Mouse (Mus musculus) v-Abl transformed pro-B cells (cell line): ENCODE measurements at regions not wholly inside any gene's neighbourhood (a gene's known extent, or its start where the extent isn't known, plus 50 kb on each side); places are given as distances from the start of the nearest gene placed in this dataset.

ENCODE experiments used
- in situ Hi-C, 2 experiments: fragments of 400-800 bp; cut with MboI; formaldehyde crosslinking; loops; one replicate each; pipeline ENCODE4 v1.15.1; 2025; ENCODE audit not compliant: unreplicated experiment in 2 of 2

DNA sequence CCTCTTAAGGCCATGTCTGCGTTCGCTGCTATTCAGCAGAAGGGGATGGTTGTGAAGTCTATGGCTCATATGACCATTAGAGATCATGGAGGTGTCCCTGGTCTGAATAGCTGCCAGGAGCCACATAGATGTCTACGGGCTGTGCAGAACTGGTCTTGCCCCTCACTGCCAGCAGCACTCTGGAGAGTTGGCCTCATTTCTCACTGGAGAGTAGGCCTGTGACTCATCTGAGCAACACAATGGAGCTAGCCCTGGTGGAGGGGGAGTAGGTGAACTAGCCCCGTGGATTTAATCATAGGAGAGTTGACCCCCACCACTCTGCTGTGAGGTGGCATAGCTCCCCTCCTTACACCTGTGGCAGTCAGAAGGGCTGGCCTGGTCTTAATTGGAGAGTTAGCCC lies 63.3 kb upstream of the Samsn1 start:
- in situ Hi-C loops = no loop called here

DNA sequence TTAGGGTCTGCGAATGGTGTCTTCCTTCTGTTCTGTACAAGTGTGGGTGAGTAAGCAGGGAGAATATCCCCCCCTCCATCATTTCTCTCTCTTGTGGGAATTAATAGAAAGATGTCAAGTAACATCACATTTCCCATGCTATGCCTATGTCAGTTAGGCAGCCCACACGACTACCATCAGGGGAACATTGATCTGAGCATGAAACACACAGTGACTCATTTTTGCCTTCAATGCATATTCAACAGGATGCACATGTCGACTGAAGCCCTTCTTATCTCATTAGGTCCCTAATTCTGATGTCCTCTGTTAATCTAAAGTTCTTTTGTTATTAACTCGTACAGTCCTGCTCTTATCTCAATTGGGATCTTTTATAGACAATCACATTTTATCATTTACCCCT lies 60.4 kb upstream of the Samsn1 start:
- in situ Hi-C loops = no loop called here

DNA sequence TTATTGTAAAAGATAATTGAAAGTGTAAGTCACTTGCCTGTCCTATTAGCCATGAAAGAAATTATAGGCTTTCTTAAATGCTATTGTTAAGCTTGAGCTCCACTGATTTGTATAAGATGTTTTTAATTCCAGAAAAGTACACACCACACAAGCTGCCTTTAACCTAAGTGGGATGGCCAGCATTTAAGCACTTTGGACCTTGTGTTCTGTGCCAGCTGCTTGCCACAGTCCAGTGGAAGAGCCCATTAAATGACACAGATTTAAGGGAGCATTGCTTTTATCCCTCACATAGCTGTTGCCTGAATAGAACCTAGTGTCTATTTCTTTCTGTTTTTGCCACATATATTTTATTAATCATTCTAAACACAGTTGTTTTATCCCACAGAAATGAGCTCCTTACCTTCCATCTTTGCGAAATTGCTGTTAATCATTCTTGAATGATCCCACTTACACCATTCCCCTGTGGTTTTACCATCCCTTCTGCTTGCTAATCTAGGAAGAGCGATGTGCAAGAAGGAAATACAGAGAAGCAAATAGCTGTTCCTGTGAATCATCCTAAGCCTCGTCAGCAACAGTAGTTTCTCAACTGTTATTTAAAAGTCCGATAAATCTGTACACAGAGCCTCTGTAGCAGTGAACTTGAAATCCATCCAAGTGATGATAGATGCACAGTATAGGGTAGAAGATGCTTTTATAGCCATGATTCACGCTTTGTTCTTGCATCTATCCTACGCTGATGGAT lies 57.9 kb upstream of the Samsn1 start:
- in situ Hi-C loops = no loop called here

DNA sequence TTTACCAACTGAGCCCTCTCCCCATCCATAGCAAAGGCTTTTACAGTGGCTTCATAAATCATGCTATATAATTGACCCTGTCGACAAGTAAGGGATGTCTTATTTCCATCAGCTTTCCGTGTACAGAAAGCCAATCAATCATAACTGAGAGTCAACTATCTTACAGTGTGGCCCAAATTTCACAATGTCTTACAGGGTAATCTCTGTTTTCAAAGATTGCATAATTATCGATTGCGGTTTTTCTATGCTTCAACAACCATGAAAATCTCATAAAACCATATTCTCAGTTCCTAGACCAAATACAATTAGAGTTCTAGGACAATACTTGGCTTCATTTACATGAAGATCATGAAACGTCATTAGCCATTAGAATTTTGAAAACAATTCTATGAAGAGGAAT lies 56.1 kb upstream of the Samsn1 start:
- in situ Hi-C loops = no loop called here

DNA sequence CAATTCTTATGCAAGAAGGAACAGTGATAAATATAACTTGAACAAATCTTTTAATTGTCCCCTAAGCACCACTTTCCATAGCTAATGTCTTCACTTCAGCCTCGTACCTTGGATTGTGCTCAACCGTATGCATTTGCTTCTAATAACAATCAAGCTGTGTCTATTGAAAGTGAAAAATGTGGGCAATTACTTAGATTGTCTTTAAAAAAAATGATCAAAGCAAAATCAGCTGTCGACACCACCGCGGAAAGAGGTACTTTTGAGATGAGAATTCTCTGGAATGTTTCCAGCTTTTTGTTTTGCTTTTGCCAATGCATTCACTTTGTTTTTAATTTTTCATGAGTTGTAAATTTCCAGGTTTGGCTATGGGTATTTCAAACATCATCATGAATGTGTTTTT lies 54.1 kb upstream of the Samsn1 start:
- in situ Hi-C loops = no loop called here
